Mouse (Mus musculus) small intestine, adult 2 months (tissue): ENCODE measurements around the gene Mecom.

ENCODE experiments used
- CTCF ChIP-seq: fragments of 200-500 bp; IDR thresholded peaks from 2 replicates; pipeline ENCODE4 v1.5.1; 2012; ENCODE audit warnings: low read depth, mild to moderate bottlenecking, control low read depth, inconsistent platforms, low read length, moderate library complexity, mixed read lengths; ENCODE audit not compliant: insufficient replicate concordance, insufficient read length; ENCODE audit errors: extremely low read depth
- POLR2A ChIP-seq: fragments of 200-500 bp; IDR thresholded peaks from 2 replicates; pipeline ENCODE4 v1.6.1; 2012; ENCODE audit warnings: low read depth, mild to moderate bottlenecking, control low read depth, inconsistent platforms, low read length, moderate library complexity

- TF ChIP-seq CTCF (no peak), POLR2A (no peak)
Measured at GRCm38 (mm10) chr3:30148378-30149079, 399.3 kb downstream of the Mecom start.
